Mouse (Mus musculus): ENCODE measurements around the gene Mus81.
A peak's percentile ranks its signal among the peaks of the same experiment; 100 is the strongest.

Mus81 gene

DNA sequence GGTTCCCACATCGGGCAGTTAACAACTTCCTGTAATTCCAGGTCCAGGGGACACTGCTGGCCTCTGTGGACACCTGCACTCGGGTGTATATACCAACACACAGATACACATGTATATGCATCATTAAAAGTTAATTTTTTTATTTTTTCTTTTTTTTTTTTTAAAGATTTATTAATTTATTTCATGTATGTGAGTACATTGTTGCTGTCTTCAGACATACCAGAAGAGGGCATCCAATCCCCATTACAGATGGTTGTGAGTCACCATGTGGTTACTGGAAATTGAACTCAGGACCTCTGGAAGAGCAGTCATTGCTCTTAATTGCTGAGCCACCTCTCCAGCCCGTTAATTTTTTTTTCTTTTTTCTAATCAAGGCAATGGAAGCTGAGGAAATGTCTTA lies 15.3 kb downstream of the Mus81 start:
- no peak for DNase-seq (ENCODE audit: extremely low spot score, low read depth, low spot score)

DNA sequence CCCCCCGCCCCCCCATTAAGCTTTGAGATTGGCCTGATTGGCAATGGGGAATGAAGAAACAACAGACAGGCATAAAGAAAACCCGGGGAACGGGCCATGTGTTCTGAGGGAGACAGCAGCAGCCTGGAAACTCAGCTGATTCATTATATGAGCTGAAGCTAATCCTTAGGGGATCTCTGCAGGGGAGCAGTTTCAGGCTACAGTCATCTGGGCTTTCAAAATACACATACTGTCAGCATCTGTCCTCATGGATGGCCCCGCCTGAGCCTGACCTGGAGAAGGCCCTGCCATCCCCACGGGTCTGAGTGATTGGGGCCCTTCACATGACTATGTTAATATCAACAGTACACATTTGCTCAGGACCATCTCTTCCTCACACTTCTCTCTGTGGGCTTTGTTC lies 16.4 kb downstream of the Mus81 start:
- DNase-seq (ENCODE audit: extremely low spot score, low read depth, low spot score): no peak

DNA sequence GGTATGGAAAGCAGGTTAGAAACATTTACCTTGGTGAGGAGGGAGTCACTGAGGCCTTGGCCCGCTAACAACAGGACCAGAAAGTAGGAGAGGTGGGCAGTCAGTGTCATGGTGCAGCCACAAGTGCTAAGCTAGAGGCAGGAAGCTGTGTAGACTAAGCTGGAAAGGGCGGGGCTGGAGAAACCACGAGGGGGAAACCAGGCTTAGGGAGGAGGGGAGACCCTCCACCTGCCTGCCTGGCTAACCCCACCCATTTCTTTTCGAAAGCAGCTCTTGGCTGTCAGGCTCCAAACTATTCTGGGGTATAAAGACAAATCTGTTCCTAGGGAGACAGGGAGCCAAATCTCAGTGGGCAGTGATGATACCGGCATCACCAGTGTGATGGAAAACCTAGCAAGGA lies 19.8 kb downstream of the Mus81 start, which contains the start of gene Ctsw:
Ctsw (minus strand) TSS at position 134 of the 400 bp plus-strand sequence.
- DNase-seq (ENCODE audit: extremely low spot score, low read depth, low spot score): no peak

DNA sequence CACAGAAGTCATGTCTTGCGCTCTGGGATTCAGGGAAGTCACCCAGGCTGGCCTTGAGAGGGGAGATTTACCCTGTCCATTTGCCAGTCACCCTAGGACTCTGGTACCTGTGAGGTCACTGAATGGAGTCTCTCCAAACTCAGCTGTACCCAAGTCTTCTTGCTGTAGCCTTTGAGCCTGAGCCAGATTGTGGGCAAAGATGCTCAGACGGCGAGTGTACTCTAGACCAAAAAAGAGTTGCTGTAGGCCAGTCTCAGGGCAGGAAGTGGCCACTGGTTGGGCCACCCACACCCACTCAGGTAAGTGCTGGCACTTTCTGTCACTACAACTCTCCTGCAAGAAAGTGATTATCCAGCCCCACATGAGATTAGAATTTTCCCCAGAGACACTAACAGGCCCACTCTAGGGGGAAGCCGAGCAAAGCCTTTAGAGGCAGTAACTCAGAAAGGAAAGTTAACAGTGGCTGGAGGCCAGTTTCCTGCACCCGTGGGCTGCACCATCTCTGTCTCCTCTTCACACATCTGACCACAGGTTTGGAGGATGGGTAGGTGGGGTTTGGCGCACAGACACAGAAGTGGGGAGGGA lies 21.2 kb downstream of the Mus81 start:
- no peak for DNase-seq (ENCODE audit: extremely low spot score, low read depth, low spot score)

DNA sequence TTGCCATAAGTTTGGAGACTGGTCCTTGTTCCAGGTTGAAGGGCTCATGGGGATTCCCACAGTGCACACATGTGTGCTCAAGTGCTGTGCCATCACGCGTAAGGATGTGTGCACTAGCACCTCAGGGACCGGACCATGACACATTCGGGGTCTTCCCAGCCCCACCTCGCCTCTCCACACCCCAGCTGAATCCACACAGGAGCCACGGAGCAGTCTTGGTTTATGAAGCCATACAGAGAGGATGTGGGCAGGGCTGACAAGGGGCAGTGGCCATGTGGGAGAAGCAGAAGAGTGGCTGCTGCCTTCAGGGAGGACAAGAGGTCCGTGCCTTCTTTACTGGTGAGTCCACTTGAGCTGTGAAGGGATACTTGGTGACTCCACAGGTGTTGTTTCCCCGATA lies 23.2 kb downstream of the Mus81 start:
- no peak for DNase-seq (ENCODE audit: extremely low spot score, low read depth, low spot score)

DNA sequence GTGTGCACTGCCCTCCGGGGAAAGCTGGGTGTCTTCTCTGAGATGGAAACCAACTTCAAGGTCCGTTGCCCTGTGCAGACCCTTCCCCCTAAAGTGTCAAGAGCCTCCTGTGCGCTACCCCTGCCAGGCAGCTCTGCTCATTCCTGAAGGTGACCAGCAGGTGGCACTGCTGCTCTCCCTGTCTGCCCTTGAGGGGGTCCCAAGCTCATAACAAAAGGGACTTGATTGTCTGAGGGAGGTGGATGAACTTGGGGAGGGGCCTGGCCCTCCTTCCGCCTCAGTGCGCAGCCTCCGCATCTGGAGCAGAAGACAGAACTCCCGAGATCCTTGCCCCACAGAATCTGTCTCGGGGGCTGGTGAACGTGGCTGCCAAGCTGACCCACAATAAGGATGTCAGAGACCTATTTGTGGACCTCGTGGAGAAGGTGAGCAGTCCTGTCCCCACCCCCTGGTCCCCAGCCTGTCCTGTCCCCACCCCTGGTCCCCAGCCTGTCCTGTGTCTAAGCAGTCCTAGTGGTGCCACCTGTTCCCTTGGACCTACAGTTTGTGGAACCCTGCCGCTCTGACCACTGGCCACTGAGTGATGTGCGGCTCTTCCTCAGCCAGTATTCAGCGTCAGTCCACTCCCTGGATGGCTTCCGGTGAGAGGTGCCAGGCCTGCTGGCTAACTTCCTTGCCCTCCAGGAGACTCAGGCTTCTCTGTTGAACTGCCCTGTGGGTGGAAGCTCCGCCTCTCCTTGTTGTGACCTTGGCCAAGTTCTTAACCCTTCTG lies 24.2 kb downstream of the Mus81 start:
- peak; percentile 66 for DNase-seq (ENCODE audit: extremely low spot score, low read depth, low spot score)

DNA sequence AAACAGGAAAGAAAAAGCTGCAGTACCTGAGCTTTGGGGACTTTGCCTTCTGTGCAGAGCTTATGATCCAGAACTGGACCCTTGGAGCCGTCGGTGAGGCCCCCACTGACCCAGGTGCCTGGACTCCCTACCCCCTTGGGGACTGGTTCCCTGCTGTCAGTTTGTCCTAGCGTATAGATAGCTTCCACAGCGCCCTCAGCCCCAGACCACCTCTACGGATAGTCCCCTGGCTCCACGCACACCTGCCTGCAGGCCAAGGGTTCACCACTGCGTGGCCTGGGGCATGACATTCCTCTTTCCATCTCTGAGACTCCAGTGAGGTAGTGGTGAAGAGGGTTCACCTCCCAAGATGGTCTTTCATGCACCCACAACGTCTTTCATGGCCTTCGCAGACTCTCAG lies 25.0 kb downstream of the Mus81 start:
- DNase-seq (ENCODE audit: extremely low spot score, low read depth, low spot score): no peak

DNA sequence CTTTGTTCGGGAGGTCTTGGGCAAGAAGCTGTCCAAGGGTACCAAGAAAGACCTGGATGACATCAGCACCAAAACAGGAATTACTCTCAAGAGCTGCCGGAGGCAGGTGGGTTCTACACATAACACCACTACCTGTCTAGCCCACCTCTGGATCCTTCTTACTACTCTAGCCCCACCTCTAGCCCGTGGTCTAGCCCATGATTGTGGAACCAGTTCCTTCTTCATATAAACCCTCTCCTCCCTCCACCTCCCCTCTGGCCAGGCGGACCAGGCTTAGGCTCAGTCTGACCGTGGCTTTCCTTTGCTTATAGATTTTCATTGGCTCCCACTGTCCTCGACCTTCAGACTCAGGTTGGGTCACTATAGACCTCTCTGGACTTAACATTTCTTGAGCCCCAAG lies 26.8 kb downstream of the Mus81 start:
- no peak for DNase-seq (ENCODE audit: extremely low spot score, low read depth, low spot score)

DNA sequence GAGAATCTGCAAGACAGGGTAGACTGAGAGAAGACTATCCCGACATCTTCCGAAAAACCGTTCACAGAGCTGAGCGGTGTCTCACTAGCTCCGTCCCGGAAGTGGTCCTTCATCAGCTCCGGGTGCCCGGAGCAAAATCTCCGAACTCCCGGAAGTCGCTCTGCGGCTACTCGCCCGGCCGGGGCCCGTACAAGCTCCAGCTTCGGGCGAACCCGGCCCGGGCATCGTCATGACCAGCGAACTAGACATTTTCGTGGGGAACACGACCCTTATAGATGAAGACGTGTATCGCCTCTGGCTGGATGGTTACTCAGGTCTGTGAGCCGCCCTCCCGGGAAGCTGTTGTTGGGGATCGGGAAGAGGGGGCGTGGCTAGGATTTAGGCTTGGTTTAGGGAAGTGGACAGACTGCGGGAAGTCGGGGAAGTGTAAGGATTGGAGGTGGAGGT lies 27.7 kb downstream of the Mus81 start, which contains the start of gene Fibp:
Fibp (plus strand) TSS at position 151 of the 447 bp plus-strand sequence.
- DNase-seq (ENCODE audit: extremely low spot score, low read depth, low spot score): peak; percentile 81

DNA sequence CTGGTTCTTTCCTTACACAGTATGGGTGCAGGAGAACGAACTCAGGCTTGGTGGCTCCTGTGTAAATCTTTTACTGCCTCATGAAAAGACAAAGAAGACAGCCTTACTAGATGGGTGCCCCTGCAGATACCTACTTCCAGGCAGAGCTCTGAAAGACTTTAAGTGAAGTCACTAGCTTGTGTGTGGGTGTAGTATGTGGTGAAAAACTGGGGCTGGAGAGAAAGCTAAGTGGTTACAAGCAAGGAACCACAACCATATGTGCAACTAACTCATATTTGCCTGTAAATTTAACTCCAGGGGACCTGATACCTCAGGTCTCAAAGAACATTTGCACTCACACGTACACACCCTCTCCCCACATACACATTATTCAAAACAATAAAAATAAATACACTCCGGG lies 28.3 kb downstream of the Mus81 start:
- DNase-seq (ENCODE audit: extremely low spot score, low read depth, low spot score): no peak

DNA sequence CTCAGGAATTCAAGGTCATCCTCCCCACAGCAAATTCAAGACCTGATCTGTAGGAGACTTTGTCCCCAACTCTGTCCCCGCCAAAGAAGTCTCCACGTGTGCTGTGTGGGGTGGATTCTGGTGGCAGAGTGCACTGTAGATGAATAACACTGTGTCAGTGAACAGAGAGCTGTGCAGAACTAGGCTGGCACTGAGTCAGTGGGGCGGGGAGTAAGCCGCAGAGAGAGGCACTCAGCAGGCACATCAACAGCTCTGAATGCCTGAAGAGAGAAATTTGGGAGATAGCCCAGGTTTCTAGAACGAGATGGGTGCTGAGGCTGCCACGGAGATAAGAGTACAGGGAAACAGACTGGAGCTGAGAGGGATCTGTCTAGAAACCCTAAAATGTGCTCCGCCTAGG lies 29.2 kb downstream of the Mus81 start:
- DNase-seq (ENCODE audit: extremely low spot score, low read depth, low spot score): no peak

DNA sequence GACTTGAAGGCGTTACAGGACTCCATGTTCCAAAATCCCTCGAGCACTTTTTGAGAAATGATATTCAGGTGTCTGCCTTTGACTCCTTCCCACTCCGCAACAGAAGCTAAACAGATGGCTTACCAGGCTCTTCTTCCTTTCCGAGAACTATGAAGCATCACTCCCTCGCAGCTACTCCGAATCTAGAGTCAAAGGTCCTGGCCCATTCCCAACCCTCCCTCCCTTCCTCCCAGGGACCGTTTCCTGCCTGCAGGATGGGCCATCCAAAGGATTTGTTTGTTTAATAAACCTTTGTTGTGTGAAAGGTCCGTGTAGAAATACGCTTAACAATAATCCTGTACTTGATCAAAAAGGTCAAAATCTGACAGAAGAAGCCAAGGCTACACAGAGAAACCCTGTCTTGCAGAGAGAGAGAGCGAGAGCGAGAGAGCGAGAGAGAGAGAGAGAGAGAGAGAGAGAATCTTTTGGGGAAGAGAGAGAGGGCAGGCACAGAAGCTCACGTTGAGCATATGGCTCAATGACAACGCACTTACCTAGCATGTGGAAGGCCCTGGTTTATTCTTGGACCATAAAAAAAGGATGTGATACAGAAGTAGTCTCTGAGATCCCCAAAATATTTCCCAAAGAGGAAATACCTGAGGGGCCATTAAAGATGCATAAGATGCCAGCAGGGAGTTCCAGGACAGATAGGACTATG lies 30.3 kb downstream of the Mus81 start, which contains the start of gene Ccdc85b:
Ccdc85b (minus strand) TSS at position 149 of the 697 bp plus-strand sequence.
- DNase-seq (ENCODE audit: extremely low spot score, low read depth, low spot score): no peak

DNA sequence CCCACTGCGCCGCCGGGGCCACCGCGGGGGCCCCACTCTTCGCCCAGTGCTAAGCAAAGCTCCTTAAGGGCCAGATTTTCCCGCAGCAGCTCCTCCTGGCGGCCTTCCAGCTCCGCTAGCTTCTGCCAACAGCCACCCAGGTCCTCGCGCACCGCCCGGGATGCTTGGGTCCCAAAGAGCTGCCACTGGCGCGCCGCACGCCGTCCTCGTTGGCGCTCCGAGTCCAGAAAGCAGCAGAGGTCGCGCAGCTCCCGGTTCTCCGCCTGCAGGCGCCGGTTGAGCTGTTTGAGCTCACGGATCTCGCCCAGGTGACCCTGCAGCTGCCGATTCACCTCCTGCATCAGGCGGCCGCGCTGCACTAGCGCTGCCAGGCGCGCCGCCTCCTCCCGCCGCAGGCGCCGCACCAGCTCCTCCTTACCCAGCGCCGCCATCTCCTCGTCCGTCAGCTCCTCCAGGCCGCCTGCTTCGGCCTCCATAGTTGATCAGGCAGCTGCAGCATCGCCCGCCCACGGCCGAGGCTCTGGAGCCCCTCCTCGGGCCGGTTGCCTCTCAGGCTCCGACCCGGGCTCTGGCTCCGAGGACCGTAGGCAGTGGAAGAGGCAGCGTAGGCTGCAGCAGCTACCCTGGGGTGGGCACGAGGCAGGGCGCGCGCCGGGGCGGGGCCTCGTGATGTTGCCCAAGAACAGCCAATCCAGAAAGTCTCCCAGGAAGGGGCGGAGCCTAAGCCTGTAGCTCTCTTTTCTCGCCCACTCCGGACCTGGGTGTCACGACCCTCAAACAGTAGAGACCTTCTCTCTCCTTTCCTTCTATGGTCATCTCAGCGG lies 31.1 kb downstream of the Mus81 start:
- DNase-seq (ENCODE audit: extremely low spot score, low read depth, low spot score): peak; percentile 56

DNA sequence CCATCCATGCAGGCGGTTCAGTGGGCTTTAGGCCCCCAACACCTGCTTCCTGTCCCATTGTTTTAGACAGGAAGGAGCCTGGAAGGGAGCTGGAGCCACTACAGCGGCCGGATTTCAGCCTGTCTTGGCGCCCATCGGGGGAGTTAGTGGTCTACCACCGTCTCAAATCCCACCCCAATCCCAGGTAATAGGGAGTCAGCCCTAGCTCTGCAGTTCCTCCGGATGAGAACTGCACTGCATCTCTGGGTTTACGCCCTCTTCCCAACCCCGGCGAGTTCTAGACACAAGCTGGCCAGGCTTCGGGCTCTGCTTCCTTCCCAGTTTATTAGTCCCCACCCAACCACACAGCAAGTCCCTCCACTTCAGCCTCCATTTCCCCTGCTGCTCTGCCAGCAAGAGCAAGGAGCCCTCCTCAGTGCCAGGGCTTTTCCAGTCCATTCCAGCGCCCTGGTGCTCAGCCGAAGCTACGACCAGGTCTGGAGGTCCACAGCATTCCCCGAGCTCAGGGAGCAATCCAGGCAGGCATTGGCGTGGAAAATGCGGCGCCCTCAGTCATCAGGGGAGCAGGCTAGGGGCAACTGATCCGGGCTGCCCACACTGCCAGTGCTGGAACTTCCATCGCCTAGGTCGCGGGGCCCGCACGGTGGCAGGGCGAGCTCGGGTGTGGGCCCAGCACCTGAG lies 31.8 kb downstream of the Mus81 start:
- DNase-seq (ENCODE audit: extremely low spot score, low read depth, low spot score): no peak

DNA sequence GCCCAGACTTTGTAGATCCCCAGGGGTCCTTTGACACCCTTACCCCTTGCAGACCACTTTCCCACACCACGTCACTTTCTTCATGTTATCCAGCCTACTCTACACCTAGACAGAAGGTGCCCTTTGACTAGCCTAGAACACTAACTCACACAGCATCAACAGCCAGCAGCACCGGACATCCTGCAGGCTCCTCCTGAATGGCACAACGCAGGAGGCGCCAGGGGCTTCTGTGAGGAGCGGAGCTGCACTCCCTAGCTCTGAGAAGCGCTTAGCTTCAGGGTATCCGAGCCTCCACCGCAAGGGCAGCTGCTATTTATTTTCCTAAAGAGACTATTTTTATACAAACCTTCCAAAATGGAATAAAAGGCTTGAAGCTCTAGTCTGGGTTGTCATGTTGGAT lies 32.6 kb downstream of the Mus81 start:
- no peak for DNase-seq (ENCODE audit: extremely low spot score, low read depth, low spot score)

DNA sequence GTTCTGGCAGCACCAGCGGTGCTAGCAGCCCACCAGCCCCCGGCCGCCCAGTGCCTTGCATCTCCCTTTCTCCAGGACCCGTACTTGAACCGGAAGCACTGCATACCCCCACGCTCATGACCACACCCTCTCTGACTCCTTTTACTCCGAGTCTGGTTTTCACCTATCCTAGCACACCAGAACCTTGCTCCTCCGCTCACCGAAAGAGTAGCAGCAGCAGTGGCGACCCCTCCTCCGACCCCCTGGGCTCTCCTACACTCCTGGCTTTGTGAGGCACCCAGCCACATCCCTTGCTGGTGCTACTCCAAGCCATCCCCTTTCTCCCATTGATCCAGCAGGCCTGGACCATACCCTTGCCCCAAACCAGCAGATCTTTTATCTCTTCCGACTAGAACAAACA lies 33.2 kb downstream of the Mus81 start:
- DNase-seq (ENCODE audit: extremely low spot score, low read depth, low spot score): no peak

DNA sequence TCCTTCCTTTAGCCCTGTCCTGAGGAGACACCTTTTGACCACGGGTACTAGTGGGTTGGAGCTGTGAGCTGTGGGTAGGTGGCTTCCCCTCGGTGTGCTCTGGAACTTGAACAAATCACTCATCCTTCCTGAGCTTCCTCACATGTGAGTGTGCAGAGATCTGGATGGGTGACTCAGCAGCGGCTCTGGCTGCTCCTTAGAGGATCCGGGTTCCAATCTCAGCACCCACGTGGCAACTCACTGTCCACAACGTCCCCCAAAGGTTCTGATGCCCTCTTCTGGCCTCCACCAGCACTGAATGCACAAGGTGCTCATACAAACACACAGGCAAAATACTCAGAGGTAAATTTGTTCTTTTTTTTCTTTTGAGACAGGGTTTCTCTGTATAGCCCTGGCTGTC lies 36.4 kb downstream of the Mus81 start:
- DNase-seq (ENCODE audit: extremely low spot score, low read depth, low spot score): no peak

DNA sequence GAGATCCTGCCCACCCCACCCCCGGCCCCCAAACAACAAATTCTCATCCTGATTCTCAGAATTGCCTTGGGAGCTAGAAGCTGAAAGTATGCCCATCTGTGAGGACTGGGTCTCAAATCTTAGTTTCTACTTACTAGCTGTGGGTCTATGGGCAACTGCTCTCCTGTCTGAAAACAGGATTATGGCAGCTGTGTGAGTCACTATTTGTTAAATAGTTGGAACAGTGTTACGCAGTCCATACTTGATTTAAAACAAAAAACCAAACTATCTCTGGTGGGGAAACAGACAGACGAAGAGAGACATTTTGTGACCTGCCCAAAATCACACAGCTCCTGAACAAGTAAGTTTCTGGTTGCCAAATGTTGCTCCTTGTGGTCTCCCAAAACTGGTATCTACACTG lies 38.5 kb downstream of the Mus81 start:
- no peak for DNase-seq (ENCODE audit: extremely low spot score, low read depth, low spot score)

DNA sequence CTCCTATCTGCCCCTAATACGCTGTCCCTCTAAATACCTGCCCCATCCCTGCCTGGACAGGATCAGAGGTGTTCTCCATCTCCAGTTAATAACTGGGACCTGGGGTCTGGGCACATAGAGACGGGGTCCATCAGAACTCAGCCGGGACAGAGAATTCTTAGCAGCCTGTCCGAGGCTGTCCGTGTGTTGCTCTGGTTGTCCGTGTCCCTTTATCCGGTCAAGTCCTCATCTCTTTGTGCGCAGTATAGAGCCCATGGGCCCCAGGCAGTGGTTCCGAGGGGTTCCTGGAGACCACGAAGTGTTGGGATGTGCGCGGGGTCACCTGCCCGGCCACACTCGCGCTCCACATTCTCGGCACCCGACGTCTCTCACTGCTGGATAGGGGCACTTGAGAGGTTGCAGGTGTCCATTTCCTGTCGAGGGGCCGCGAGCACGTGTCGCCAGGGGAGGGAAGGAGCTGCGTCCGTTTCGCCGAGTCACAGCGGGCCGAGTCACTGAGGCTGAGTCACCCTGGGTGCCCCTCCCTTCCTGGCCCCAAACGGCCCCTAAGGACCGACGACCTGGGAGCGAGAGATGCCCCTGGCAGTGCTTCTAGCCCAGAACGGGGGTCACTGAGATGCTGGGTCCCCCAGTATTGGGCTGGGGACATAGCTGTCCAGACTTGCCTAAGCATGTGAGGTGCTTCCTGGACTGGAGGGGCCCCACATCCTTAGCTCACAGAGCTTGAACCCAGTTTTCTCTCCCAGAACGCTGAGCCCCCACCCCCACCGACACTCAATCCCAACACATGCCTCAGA lies 39.6 kb downstream of the Mus81 start:
- DNase-seq (ENCODE audit: extremely low spot score, low read depth, low spot score): no peak

Measured in hindlimb bud, embryonic 11.5 days (tissue).